Mouse (Mus musculus) cerebellum, adult 11 months (tissue): ENCODE data around the gene Atp11a.
A peak's percentile ranks its signal among the peaks of the same experiment; 100 is the strongest.

Source experiments
- DNase-seq: peaks from one replicate; pipeline ENCODE4 v3.0.0; 2022

Atp11a gene

DNA sequence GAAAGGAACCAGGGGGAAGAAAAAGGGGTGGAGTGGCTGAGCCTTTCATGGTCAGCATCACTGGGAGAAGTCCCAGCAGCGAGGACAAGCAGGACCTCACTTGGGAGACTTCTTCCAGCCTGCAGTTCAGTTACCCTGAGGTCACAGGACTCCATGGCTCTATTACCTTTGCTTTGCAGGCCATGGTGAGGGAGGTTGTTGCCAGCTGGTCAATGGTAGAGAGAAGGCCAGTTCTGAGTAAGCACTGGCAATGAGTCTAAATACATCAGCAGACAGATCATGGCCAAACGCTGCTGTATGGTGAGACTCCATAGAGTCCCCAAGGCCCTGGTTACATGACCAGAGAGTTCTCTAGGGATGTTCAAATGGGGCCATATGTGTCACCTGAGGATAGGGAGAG is 15.5 kb downstream of the Atp11a start:
- DNase-seq = no peak

DNA sequence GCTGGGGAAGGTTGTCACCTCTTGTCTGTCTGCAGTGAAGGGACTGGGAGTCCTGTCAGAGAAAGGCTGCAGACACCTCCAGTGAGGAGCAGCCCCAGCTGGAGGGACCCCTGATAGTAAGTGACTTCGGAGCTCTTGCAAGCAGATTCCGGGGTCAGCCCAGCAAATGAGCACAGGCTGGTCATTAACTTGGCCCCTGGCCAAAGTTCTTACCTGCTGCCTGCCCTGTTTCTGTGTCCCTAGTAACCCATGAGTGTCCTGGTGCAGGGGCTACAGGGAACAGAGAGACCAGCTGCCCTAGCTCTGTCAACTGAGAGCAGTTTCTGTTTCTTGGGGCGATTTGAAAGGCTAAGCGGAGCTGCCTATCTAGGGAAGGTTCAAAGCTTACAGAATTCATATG is 17.1 kb downstream of the Atp11a start:
- DNase-seq = no peak

DNA sequence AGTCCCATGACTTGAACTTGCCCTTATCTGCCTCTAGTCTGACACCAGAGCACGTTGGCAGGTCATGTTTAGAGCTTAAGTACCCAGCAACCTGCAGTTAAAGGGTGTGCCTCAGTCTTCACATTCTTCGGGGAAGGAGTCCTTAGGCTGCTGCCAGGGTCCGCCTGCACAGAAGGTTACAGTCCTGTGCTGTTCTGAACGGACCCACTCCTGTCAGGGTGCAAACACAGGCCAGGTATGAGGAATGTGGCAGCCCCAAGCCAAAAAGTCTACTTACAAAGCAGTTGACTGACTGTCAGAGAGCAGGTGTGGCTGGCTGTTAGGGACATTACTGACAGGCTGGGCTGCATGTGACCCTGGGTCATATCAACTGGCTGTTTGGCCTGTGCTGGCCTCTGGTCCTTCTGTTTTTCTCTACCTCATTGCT is 18.1 kb downstream of the Atp11a start:
- DNase-seq = no peak

GRCm38 (mm10) chr8:12775302-12775975 is 18.6 kb downstream of the Atp11a start:
- no peak for DNase-seq

DNA sequence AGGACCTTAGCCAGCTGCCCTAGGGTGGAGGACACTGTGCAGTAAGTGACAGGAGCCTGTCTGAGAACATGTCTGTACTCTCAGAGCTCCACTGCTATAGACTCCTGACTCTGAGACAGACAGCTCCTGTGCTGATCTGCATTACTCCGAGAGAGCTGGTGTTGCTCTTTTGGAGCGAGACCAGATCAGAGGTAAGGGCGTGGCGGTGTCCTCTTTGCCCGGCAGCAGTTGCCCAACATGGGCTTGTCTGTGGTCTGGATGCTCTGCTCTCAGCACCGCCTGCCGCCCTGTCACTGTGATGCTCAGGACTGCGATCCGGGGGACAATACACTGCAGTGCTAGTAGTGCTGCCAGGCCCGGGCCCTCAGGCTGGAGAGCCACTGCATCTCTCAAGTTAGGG is 19.4 kb downstream of the Atp11a start:
- no peak for DNase-seq

GRCm38 (mm10) chr8:12777171-12777570 is 20.4 kb downstream of the Atp11a start:
- DNase-seq = no peak

DNA sequence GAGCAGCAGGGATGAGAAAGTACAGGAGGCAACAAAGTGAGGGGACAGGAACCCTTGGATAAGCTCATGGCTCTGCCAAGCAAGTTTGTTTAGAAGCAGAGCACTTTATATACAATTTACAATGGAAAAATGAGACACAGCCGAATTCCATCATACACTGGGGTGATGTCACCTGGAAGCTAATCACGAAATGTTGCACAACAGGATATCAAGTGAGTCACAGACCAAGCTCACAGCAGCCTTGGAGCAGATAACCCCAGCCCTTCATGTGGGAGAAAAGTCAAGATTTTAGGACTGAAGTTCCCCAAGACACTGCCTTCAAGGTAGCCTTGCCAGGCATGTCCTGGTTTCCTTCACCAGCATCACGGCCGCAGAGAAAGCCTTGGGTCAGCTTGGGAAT is 22.7 kb downstream of the Atp11a start:
- no peak for DNase-seq

DNA sequence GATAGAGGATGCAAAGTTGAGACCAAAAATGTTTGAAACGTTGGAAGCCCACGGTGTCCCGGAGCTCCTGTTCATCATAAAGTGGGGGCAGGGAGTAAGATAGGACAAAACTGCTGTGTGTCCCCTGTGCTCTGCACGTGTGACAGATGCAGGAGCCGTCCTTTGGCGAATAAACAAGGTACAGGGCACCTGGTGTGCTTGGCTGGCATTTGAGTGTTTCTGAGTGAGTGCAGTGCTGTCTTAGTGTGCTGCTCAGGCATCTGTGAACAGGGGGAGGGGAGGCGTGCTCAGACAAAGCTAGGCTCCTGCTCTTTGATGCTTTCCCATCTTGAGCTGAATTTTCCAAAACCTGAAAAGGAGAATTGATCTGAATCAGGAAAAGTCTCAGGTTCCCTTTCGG is 28.7 kb downstream of the Atp11a start:
- no peak for DNase-seq

DNA sequence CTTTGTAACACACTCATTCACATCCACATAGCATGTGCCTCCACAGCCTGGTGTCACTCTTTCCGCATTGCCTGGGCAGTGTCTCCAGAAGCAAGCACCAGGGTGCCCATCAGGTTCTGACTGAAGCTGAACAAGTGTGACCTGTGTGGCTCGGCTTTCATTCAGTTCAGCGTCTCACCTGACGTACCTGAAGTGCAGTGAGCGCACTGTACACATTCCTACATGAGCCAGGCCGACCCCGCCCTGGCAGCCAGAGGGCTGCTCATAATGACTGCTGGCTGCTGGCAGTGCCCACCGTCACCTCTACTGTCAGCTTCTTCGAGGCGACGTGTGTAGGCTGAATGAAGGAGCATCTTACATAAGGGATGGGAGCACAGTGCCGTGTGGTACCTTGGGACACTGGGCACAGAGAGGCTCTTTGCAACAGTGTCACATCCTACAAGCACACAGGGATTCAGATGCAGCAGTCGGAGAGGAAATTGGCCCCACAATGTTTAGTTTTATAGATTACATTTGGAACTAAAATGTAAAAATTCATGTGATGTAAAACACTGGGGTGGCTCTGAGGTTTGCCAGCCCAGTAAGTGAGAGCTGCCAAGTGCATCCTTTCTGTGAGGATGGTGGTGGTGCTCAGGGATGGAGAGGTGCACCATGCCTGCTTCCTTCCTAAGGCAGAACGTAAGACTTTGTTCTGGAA is 29.6 kb downstream of the Atp11a start:
- DNase-seq = peak; percentile 38

GRCm38 (mm10) chr8:12786958-12787301 is 30.1 kb downstream of the Atp11a start:
- peak; percentile 51 for DNase-seq

DNA sequence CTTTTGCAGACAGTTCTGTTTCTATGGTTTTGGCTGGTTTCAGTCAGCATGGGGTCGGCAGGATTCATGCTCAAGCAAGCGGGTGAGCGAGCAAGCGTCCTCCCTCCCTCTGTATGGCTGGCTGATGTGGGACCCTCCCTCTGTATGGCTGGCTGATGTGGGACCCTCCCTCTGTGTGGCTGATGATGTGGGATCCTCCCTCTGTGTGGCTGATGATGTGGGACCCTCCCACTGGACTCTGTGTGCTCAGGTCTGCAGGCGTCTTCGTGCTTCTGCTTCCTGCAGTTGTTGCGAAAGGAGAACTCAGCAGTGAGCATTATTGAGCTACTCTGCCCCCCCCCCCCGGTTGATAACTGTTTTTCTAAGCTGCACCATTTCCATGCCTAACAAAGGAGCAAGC is 30.6 kb downstream of the Atp11a start:
- no peak for DNase-seq

DNA sequence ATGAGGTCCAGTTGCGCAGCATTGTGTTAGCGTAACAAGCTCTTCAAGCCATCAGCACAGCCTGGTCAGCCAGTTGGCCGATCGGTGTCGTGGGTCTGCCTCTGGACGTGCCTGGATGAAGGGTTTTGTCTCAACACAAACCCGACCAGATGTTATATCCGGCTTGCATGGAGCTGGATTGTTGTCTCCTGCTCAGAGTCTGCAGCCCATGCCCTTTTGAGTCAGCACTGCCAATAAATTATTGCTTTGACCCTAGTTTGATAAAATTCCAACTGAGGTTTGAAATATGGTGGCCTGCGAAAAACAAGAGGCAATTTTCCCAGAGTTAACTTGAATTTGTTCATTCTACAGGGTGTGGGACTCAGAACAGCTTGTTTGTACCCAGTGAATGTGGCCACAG is 31.9 kb downstream of the Atp11a start:
- no peak for DNase-seq

DNA sequence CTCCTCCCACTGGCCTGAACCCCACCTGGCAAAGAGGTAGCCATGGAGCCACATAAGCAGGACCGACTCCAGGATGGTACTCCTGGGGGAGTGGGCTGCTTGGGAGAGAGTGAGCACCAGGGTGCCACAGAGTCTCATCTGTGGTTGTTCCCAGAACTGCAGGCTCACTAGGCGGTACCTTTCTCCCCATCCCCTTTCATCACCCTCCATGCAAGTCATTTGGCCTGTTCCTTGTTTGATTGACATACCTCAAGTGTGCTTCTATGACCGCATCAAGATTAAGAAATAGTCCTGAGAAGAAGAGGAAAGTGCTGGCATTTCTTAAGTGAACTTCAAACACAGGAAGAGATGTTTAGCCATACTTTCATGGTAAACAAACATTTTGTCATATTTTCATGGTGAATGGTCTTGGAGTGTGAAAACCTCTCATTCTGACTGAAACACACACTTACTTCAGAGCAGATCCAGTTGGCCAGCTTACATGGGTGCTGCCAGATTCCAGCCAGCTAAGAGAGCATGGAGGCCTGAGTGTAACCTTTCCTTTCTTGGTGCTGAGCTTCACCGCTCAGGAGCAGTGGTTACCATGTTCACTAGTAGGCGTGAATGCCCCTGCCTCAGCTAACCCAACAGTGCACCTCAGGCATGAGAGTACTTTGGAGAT is 38.3 kb downstream of the Atp11a start:
- DNase-seq = no peak

DNA sequence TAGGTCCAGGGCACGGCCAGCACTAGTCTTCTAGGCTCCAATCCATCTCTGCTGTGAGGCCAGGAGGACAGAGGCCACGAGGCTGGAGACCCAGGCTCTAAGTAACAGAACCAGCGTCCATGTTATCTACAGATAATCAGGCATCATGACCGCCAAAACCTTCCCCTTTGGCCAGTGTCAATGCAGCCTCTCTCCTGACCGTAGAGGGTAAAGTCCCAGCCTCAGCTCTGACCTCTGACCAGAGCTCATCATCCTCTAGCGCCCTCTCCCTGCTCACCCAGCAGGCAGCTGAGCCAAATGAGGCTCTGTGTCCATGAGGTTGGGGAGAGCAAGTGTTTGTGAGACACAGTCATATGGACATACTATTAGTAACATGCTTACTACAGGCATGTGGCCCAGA is 42.3 kb downstream of the Atp11a start:
- no peak for DNase-seq

DNA sequence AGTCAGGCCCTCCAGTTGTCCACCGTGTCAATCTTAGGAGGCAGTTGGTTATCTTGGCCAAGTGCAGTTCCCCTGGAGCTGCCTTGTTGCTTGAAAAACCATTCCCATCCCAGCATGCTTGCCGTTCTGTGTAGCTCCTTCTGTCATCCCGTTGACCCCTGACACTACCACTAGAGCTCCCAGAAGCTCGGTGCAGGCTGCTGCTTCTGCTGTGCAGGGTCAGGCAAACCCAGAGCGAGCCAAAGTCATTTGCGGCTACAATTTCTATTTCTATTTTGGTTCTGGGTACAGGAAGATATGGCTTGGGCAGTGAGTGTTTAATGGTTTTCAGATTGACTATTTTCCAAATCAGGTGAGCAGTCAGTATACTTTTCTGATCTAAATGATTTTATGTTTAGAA is 43.0 kb downstream of the Atp11a start:
- DNase-seq = no peak

DNA sequence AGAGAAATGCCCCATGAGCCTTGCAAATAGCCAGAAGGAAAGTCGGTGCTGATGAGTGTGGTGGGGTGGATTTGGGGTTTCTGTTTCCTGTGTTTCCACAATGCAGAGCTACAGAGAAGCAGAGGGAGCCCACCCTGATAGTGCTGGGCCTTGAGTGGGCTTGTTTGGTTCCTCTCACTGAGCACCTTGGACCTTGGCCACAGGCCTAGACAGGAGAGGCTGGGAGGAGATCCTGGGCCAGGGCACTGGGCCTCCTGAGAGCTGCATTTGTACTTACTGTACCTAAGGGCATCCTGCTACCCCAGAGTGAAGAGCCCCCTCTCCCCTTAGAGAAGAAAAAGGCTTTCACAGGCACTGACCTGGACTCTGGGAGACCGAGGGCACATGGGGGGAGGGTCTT is 43.4 kb downstream of the Atp11a start:
- no peak for DNase-seq

GRCm38 (mm10) chr8:12801586-12801985 is 44.8 kb downstream of the Atp11a start:
- no peak for DNase-seq

DNA sequence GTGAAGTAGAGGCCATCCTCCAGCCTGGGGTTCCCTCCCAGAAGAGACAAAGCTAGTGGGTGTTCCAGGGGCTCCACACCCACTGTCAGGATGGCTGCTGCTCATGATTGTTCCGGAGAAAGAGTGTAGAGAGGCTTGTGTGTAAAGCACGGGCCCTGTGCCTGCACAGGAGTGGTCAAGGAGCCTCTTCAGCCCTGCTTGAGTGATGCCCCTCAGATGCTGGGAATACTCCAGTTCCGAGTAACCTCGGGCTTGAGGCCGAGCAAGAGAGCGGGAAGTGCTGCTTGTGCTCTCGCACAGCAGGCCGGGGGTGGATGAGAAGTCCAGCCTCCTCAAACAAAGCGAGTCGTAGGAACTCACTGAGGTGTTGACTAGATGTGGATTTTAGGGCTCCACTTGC is 46.3 kb downstream of the Atp11a start:
- DNase-seq = no peak

DNA sequence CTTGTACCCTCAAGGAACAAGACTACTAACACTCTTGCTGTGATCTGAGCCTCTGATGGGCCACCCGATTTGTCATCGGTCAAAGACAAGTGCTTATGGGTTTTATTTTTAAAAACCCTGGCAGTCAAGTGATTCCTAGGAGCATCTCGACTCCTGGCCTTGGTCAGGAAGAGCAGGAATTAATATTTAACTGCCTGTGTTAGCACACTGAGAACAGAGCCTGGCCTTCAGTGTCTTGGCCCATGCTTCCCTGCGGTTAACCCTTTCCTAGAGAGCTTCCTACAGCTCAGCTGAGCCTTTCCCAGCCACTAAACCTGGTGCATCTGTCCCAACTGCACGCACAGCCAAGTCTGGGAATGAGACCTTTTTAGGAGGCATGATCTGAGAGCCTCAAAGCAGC is 48.1 kb downstream of the Atp11a start:
- no peak for DNase-seq

- DNase-seq = no peak
These were observed 48.8 kb downstream of the Atp11a start for GRCm38 (mm10) chr8:12805569-12805968.

DNA sequence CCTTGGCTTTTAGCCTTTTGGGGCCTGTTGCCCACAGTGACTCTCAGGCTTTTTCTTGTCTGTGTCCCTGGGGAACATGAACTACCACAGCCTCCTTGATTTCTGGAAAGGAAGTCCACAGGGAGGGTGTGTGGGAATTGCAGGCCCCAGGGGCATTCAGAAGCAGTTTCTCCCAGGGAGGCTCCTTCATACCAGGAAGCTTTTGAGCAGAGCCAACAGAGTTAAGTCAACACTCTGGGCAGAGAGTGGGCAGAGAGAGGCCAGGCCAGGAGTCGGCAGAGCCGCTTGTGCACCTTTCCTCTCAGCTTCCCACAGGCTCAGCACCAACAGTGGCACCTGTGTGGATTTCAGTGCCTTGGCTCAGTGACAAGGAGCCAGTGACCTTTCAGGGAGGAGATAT is 51.2 kb downstream of the Atp11a start:
- no peak for DNase-seq

- DNase-seq = no peak
These were observed 52.7 kb downstream of the Atp11a start for GRCm38 (mm10) chr8:12809516-12809915.

DNA sequence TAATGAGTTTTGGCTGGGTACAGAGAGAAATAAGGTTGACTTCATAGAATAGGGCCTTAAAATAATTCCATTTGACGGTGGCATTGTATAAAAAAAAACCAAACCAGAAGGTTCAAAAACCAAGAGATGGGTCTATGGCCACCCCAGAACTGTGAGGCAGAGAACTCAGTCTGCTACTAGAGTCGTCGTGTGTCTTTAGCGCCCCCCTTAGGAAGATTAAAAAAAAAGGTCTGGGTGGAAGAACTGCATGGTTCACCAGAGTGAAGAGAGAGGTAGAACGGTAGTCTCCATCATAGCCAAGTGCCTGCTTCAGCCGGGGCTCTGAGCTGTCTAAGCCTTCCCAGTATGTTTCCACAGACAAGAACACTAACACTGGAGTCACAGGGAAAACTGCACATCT is 54.4 kb downstream of the Atp11a start:
- DNase-seq = no peak

DNA sequence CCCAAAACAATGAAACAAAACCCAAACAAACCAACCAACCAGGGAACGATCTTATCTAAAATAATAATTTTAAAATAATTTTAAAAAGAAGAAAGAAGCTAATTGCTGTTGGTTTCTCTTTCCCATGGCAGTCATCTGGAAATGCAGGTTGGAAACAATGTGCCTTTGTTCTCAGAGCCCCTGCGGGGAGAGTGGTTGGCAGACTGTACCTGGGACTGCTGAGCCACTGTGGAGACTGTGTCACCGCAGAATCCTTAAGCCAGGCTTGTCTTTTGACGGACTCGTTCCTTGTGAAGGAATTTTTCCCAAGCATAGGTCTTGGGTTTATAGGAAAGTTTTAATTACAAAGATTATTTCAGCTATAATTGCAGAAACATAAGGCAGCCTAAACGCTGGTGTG is 59.6 kb downstream of the Atp11a start:
- no peak for DNase-seq

GRCm38 (mm10) chr8:12822892-12823291 is 66.1 kb downstream of the Atp11a start:
- no peak for DNase-seq
